Mouse (Mus musculus): ENCODE results near the gene Sult1a1. TPM values are rescaled to one million over a fixed set of nuclear protein-coding genes. Genes with fewer than 3 reads are reported as not detected.

Gene Sult1a1
- polyA plus RNA-seq (2014; fragmentation: Illumina TruSeq; extraction: RNeasy Lipid Tissue Mini Kit (QIAGEN cat#74804); ENCODE audit: low replicate concordance), result 18.3 TPM

DNA sequence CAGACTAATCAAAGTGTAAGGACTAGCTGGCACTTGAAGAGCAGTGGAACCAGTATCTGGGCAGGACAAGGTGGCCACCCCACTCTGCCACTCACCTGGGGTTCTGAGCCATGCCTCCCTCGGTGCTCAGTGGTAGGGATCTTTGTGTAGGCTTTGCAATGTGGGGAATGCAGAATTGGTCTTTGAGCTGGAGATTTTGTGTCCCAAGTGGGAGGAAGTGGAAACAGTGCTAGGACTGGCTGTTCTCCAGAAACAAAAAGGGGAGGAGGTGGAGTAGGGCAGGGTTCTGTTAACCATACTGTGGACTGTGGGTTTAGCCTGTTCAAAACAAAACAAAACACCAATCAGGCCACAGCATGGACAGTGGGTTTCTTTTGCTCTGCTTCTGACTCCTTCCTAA is at the start of gene Sult1a1:
Gene Sult1a1 (minus strand): TSS at position 226 of the 400 bp plus-strand sequence.

DNA sequence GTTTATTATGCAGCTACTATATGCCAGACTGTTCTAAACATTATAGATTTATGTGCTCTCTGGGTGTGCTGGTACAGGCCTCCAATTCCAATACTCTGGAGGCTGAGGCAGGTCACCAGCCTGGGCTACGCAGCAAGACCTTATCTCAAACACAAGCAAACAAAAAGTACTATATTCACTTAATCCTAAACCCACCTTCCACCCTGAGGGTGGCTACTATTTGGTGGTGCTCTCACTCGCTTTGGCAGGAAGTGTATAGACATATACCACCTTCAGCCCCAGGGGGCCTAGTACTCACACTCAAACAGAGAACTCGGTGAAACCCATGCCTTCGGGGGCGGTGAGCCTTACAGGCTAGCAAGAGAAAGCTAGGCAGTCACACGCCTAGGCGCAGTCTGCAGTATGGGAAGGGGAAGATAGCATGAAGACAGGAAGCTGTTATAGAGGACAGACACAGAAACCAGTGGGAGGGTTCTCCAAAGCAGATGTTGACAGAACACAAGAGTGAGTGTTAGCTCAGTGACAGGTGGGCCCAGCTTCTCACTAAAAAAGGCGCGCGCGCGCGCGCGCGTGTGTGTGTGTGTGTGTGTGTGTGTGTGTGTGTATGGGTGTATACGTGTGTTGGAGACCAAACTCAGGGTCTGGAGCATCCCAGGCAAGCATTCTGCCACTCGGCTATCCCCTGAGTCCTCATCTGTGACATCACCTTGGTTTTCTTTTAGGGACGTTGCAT is 31.4 kb upstream of the Sult1a1 start, which contains the start of gene Coro1a:
Gene Coro1a (minus strand): TSS at position 346 of the 733 bp plus-strand sequence.

DNA sequence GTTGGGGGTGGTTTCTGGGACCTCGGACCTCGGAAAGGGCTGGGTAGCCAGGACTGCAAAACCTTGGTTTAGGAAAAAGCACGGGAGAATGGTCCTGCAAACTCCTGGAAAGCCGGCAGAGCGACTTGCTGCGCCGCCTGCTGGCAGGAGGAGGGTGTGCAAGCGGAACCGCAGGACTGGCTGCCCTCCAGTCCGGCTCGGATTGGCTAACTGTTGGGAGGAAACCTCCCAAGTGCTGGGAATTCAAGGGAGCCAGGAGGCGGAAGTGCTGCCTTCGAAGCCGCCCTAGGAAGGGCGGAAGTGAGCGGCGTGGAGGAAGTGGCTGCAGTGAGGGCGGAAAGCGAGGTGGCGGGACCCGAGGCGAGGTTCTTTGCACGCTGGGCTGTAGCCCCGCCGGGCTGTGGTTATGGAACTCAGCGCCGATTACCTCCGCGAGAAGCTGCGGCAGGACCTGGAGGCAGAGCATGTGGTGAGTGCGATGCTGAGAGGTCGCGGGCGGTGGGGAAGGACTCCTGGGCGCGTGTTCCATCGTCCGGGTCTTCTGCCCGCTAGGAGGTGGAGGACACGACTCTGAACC is 19.5 kb upstream of the Sult1a1 start, which contains the start of gene Slx1b:
Gene Slx1b (minus strand): TSS at position 154 of the 577 bp plus-strand sequence.

DNA sequence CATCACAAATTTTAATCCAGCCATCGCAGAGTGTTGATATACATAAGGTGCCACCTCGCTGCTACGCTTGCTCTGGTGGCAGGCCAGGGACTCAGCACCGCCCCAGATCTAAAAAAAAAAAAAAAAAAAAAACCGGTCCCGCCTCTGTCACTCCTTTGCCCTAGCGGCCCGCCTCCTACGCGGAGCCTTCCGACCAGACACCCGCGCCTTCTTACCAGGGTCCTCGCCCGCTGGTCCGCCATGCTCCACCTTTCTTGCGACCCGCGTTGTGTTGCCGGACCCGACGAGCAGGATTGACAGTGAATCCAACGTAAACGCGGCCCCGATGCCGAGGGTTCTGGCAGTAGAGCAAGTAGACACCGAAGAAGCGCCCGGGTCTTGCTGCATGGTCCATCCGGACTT is 19.0 kb upstream of the Sult1a1 start, which contains the start of gene Bola2:
Gene Bola2 (plus strand): TSS at position 192 of the 402 bp plus-strand sequence.

DNA sequence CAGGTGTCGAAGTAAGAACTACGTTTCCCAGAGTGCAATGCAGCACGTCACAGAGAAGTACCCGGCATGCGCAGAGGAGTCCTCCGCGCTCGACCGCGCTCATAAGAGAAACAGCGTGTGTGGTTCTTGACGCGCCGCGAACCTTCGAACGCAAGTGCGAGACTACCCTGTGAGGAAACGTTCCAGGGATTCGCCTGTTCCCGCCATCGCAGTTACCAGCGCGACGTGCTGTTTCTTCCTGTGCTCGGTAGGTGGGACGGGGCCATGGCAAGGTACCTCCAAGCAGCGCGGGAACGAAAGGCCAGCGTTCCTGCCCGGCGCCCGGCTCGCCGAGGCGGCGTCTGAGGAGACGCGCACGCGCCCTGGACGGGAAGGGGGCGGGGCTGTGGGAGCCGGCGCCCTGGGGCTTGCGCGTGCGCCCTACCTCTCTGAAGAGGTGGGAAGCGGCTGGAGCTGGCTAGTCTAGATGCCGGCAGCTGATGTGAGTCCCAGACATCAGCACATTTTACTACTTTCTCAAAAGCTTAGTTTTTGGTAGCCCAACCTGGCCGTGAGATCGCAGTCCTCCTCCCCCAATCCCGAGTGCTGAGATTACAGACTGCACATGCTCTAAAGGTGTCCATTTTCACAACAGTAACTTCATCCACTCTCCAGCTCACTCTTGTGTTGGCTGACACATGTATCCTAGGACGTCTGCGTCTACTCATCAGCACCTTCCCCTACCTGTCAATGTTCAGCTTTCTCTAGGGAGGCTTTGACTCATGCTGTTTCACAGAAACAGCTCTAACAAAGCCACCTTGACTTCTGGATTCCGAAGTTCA is 26.8 kb downstream of the Sult1a1 start, which contains the start of gene Sgf29:
Gene Sgf29 (plus strand): TSS at position 79 of the 821 bp plus-strand sequence.

DNA sequence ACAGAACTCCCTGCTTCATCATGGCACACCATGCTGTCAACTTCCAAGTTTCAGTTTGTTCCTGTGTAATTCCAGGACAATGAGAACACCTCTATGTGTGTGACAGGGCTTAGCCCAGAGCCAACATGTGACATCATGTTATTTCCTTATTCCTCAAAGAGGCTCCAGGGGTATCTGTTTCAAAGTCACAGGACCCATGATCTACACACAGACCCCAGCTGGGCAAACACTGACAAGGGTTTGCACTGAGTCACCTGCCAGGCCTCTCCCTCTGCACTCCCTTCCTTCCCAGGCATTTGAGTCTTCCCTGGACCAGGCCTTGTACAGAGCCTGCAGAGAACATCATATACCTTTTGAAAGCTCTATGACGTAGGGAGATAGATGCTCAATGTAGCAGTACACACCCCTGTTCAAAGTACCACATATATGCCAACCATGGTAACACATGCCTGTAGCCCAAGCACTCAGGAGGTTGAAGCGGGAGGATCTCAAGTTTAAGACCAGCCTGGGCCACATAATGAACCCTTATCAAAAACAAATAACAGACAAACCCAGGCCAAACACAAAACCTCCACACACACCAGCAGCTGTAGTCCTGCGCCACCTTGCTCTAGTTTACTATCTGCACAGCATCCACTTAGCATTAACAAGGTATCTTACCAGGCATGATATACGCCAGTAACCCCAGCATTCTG is 45.3 kb downstream of the Sult1a1 start, which contains the start of gene Nupr1:
Gene Nupr1 (minus strand): TSS at position 38 of the 695 bp plus-strand sequence.

Other genes with a start within 250 kb of the Sult1a1 start
- gene Rabep2, start 247.7 kb downstream of the Sult1a1 start, polyA plus RNA-seq (2014; fragmentation: Illumina TruSeq; extraction: RNeasy Lipid Tissue Mini Kit (QIAGEN cat#74804); ENCODE audit: low replicate concordance), result 1.0 TPM
- not detected for gene Atp2a1, start 213.3 kb downstream of the Sult1a1 start, polyA plus RNA-seq (2014; fragmentation: Illumina TruSeq; extraction: RNeasy Lipid Tissue Mini Kit (QIAGEN cat#74804); ENCODE audit: low replicate concordance)
- gene Sh2b1, start 201.0 kb downstream of the Sult1a1 start, polyA plus RNA-seq (2014; fragmentation: Illumina TruSeq; extraction: RNeasy Lipid Tissue Mini Kit (QIAGEN cat#74804); ENCODE audit: low replicate concordance), result 0.45 TPM
- 3.2 TPM for gene Tufm, start 189.1 kb downstream of the Sult1a1 start, polyA plus RNA-seq (2014; fragmentation: Illumina TruSeq; extraction: RNeasy Lipid Tissue Mini Kit (QIAGEN cat#74804); ENCODE audit: low replicate concordance)
- 19.2 TPM for gene Atxn2l, start 173.0 kb downstream of the Sult1a1 start, polyA plus RNA-seq (2014; fragmentation: Illumina TruSeq; extraction: RNeasy Lipid Tissue Mini Kit (QIAGEN cat#74804); ENCODE audit: low replicate concordance)
- 87.7 TPM for gene Eif3c, start 110.0 kb downstream of the Sult1a1 start, polyA plus RNA-seq (2014; fragmentation: Illumina TruSeq; extraction: RNeasy Lipid Tissue Mini Kit (QIAGEN cat#74804); ENCODE audit: low replicate concordance)
- gene Apobr, start 91.5 kb downstream of the Sult1a1 start, polyA plus RNA-seq (2014; fragmentation: Illumina TruSeq; extraction: RNeasy Lipid Tissue Mini Kit (QIAGEN cat#74804); ENCODE audit: low replicate concordance), result not detected
- 0.59 TPM for gene Cln3, start 90.6 kb downstream of the Sult1a1 start, polyA plus RNA-seq (2014; fragmentation: Illumina TruSeq; extraction: RNeasy Lipid Tissue Mini Kit (QIAGEN cat#74804); ENCODE audit: low replicate concordance)
- gene Il27, start 81.5 kb downstream of the Sult1a1 start, polyA plus RNA-seq (2014; fragmentation: Illumina TruSeq; extraction: RNeasy Lipid Tissue Mini Kit (QIAGEN cat#74804); ENCODE audit: low replicate concordance), result not detected
- gene Nupr1, start 45.6 kb downstream of the Sult1a1 start, polyA plus RNA-seq (2014; fragmentation: Illumina TruSeq; extraction: RNeasy Lipid Tissue Mini Kit (QIAGEN cat#74804); ENCODE audit: low replicate concordance), result 4.2 TPM
- gene Sgf29, start 27.1 kb downstream of the Sult1a1 start, polyA plus RNA-seq (2014; fragmentation: Illumina TruSeq; extraction: RNeasy Lipid Tissue Mini Kit (QIAGEN cat#74804); ENCODE audit: low replicate concordance), result not detected
- gene Bola2, start 19.0 kb upstream of the Sult1a1 start, polyA plus RNA-seq (2014; fragmentation: Illumina TruSeq; extraction: RNeasy Lipid Tissue Mini Kit (QIAGEN cat#74804); ENCODE audit: low replicate concordance), result not detected
- gene Slx1b, start 19.4 kb upstream of the Sult1a1 start, polyA plus RNA-seq (2014; fragmentation: Illumina TruSeq; extraction: RNeasy Lipid Tissue Mini Kit (QIAGEN cat#74804); ENCODE audit: low replicate concordance), result 0.22 TPM
- gene Coro1a, start 31.4 kb upstream of the Sult1a1 start, polyA plus RNA-seq (2014; fragmentation: Illumina TruSeq; extraction: RNeasy Lipid Tissue Mini Kit (QIAGEN cat#74804); ENCODE audit: low replicate concordance), result 4.5 TPM
- 12.0 TPM for gene Mapk3, start 83.2 kb upstream of the Sult1a1 start, polyA plus RNA-seq (2014; fragmentation: Illumina TruSeq; extraction: RNeasy Lipid Tissue Mini Kit (QIAGEN cat#74804); ENCODE audit: low replicate concordance)
- 2.1 TPM for gene Gdpd3, start 89.9 kb upstream of the Sult1a1 start, polyA plus RNA-seq (2014; fragmentation: Illumina TruSeq; extraction: RNeasy Lipid Tissue Mini Kit (QIAGEN cat#74804); ENCODE audit: low replicate concordance)
- gene Ypel3, start 100.5 kb upstream of the Sult1a1 start, polyA plus RNA-seq (2014; fragmentation: Illumina TruSeq; extraction: RNeasy Lipid Tissue Mini Kit (QIAGEN cat#74804); ENCODE audit: low replicate concordance), result 5.8 TPM
- not detected for gene Tbx6, start 105.1 kb upstream of the Sult1a1 start, polyA plus RNA-seq (2014; fragmentation: Illumina TruSeq; extraction: RNeasy Lipid Tissue Mini Kit (QIAGEN cat#74804); ENCODE audit: low replicate concordance)
- 24.4 TPM for gene Ppp4c, start 116.1 kb upstream of the Sult1a1 start, polyA plus RNA-seq (2014; fragmentation: Illumina TruSeq; extraction: RNeasy Lipid Tissue Mini Kit (QIAGEN cat#74804); ENCODE audit: low replicate concordance)
- not detected for gene Fam57b, start 121.2 kb upstream of the Sult1a1 start, polyA plus RNA-seq (2014; fragmentation: Illumina TruSeq; extraction: RNeasy Lipid Tissue Mini Kit (QIAGEN cat#74804); ENCODE audit: low replicate concordance)
- gene 4930451I11Rik, start 155.2 kb upstream of the Sult1a1 start, polyA plus RNA-seq (2014; fragmentation: Illumina TruSeq; extraction: RNeasy Lipid Tissue Mini Kit (QIAGEN cat#74804); ENCODE audit: low replicate concordance), result not detected
- gene Doc2a, start 171.0 kb upstream of the Sult1a1 start, polyA plus RNA-seq (2014; fragmentation: Illumina TruSeq; extraction: RNeasy Lipid Tissue Mini Kit (QIAGEN cat#74804); ENCODE audit: low replicate concordance), result not detected
- 10.8 TPM for gene Hirip3, start 185.5 kb upstream of the Sult1a1 start, polyA plus RNA-seq (2014; fragmentation: Illumina TruSeq; extraction: RNeasy Lipid Tissue Mini Kit (QIAGEN cat#74804); ENCODE audit: low replicate concordance)
- 2.2 TPM for gene Ino80e, start 185.9 kb upstream of the Sult1a1 start, polyA plus RNA-seq (2014; fragmentation: Illumina TruSeq; extraction: RNeasy Lipid Tissue Mini Kit (QIAGEN cat#74804); ENCODE audit: low replicate concordance)
- gene Taok2, start 208.3 kb upstream of the Sult1a1 start, polyA plus RNA-seq (2014; fragmentation: Illumina TruSeq; extraction: RNeasy Lipid Tissue Mini Kit (QIAGEN cat#74804); ENCODE audit: low replicate concordance), result 4.1 TPM
- gene Tmem219, start 246.5 kb upstream of the Sult1a1 start, polyA plus RNA-seq (2014; fragmentation: Illumina TruSeq; extraction: RNeasy Lipid Tissue Mini Kit (QIAGEN cat#74804); ENCODE audit: low replicate concordance), result 5.0 TPM

Measured in small intestine, adult 10 weeks (tissue).